Mouse (Mus musculus): ENCODE measurements around the gene Kcnk13. TPM values are rescaled to one million over a fixed set of nuclear protein-coding genes. Genes with fewer than 3 reads are reported as not detected.

The Kcnk13 gene
- polyA plus RNA-seq, 1 experiment from 2014 or later, result 0.94 TPM

DNA sequence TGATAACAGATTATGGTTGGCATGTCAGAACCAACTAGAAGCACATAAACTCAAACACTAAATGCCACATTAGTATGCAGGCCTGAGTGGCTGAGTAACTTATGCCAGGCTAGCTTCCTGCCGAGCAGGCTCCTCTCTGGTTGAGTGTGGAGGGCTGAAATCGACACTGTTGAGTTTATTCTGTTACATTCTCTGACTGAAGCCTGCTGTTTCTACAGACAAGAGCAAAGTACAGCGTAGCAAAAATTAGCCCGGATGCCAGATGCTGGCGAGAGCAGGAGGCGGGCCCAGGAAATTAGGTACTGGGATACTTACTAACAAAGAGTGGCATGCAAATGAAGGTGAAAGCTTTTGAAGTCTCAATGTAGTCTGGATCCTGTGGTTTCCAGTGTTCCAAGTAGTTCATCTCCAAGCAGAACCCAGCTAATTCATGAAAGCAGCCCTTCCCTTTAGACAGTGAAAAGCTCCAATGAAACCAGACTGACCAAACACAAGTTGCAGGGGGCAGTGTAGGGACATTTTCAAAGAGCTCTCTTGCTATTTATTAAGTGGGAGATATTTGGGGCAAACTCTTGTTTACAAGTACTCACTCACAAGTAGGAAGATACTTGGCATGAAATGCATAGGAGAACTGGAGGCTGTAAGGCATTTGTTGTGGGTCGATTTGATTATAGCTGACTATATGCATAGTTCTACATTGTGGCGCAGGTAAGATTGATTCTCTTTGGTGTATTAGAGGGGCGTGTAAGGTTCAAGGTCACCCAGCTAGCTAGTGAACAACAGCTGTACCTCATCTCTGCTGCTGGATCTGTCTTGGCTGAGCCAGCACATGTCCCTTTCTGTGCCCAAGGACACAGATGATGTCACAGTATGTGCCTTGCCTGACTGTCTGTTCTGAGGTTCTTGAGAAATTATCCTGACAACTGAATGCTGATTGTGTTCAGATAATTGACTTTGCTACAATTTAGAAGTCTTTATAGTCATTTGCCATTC, 5.9 kb upstream of the Kcnk13 start:
- whole genome bisulfite sequencing, result 37% methylated on average over 9 of the region's 9 CpGs
- Histone ChIP-seq H3K4me3 (ENCODE audit: low read depth, low read length) (no peak overlapping the region), H3K9ac (ENCODE audit: low read length) (no peak overlapping the region), H3K9me3 (replicated peaks; ENCODE audit: control insufficient read depth, low read length) (no peaks in the 10 kb centered on the region), H3K4me2 (ENCODE audit: low read length) (no peak overlapping the region), H3K4me1 (ENCODE audit: control insufficient read depth, insufficient read depth, low read length) (peaks cover 13% of the 10 kb centered on the region; the same call in 1 of the 2 replicates), H3K27ac (ENCODE audit: low read depth, low read length) (peak overlapping the region; percentile 36; the same call in 1 of the 2 replicates), H3K27me3 (replicated peaks; ENCODE audit: control insufficient read depth, insufficient read depth, low read length) (no peaks in the 10 kb centered on the region; the same call in 1 of the 2 replicates), H3K36me3 (ENCODE audit: control insufficient read depth, insufficient read depth, low read length) (peaks cover 7% of the 10 kb centered on the region; the same call in 1 of the 2 replicates)
- DNase-seq (ENCODE audit: low spot score), result peak; percentile 64
- ATAC-seq, result peak; percentile 61

DNA sequence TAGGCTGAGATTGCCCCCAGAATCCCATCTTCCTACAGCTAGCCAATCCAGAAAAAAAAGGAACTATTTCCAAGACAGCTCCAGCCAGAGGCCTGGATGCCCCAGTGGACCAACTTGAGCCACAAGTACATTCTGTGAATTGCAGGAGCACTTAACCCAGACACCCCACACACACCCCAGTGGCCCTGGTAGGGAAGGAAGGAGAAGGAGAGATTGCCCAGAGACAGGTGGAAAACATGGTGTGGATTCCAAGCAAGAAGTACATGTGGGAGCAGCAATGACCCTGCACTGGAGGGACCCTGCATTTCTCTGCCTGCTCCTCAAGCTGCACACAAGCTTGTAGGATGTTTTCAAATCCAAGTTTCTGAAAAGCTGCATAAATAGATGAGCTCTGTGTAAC, 5.0 kb upstream of the Kcnk13 start:
- H3K4me1 ChIP-seq (ENCODE audit: control insufficient read depth, insufficient read depth, low read length), result peaks cover 14% of the 10 kb centered on the region; the same call in 1 of the 2 replicates
- no peak for DNase-seq (ENCODE audit: low spot score)

DNA sequence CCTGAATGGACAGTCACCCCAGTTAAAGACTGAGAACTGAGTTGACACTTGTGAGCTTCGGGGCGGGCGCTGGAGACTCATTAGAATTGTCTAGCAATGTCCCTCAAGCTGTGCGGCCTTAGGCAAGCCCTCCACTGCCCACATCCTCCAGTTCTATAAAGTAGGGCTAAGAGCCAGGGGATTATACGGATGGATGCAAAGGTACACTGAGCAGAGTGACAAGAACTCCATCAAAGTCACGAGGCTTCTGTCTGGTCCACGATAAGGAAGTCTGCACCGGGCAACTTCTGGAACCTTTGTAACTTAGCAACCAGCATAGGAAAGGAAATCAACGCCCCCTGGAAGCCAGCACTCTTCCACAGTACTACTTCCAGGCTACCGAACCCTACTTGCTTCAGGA, 4.4 kb upstream of the Kcnk13 start:
- DNase-seq (ENCODE audit: low spot score) (peak; percentile 36), ATAC-seq (peak; percentile 32; the same call in 1 of the 2 replicates)
- 11% methylated on average over 10 of the region's 10 CpGs for WGBS

More for the DNA sequence above, 5.0 kb upstream of the Kcnk13 start:
- no peak for ATAC-seq
- Histone ChIP-seq H3K9me3 (replicated peaks; ENCODE audit: control insufficient read depth, low read length) (no peaks in the 10 kb centered on the region), H3K27ac (ENCODE audit: low read depth, low read length) (no peak overlapping the region), H3K9ac (ENCODE audit: low read length) (no peak overlapping the region), H3K36me3 (ENCODE audit: control insufficient read depth, insufficient read depth, low read length) (peaks cover 7% of the 10 kb centered on the region; the same call in 1 of the 2 replicates), H3K4me2 (ENCODE audit: low read length) (no peak overlapping the region), H3K4me3 (ENCODE audit: low read depth, low read length) (no peak overlapping the region), H3K27me3 (replicated peaks; ENCODE audit: control insufficient read depth, insufficient read depth, low read length) (peaks cover under 1% of the 10 kb centered on the region)

DNA sequence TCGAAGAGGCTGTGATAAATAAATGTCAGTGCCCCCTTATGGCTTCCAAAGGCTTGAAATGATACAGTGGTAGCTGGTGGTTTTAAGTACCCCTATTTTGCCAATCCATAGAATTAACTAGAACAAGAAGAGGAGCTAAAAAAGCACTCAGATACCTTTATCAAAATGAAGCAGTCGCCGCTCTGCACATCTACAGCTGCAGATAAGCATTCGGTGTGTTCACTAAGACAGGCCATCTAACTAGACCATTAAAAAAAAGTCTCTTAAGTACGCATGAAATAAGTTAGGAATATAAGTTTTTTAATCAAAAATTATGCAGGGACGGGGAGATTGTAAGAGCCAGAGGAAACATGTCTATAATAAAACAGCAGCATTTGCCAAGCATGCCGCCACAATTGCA, 3.6 kb upstream of the Kcnk13 start:
- Histone ChIP-seq H3K4me2 (ENCODE audit: low read length) (no peak overlapping the region), H3K9ac (ENCODE audit: low read length) (no peak overlapping the region), H3K4me1 (ENCODE audit: control insufficient read depth, insufficient read depth, low read length) (peaks cover 20% of the 10 kb centered on the region; the same call in 1 of the 2 replicates), H3K36me3 (ENCODE audit: control insufficient read depth, insufficient read depth, low read length) (peaks cover 3% of the 10 kb centered on the region; the same call in 1 of the 2 replicates), H3K9me3 (replicated peaks; ENCODE audit: control insufficient read depth, low read length) (no peaks in the 10 kb centered on the region), H3K4me3 (ENCODE audit: low read depth, low read length) (no peak overlapping the region), H3K27me3 (replicated peaks; ENCODE audit: control insufficient read depth, insufficient read depth, low read length) (peaks cover 8% of the 10 kb centered on the region), H3K27ac (ENCODE audit: low read depth, low read length) (no peak overlapping the region)
- WGBS, result 91% methylated on average over 7 of the region's 7 CpGs
- DNase-seq (ENCODE audit: low spot score) (no peak), ATAC-seq (no peak)

More for the DNA sequence above, 4.4 kb upstream of the Kcnk13 start:
- H3K36me3 ChIP-seq (ENCODE audit: control insufficient read depth, insufficient read depth, low read length), result peaks cover 7% of the 10 kb centered on the region; the same call in 1 of the 2 replicates
- H3K9ac ChIP-seq (ENCODE audit: low read length), result no peak overlapping the region
- peaks cover 20% of the 10 kb centered on the region; the same call in 1 of the 2 replicates for H3K4me1 ChIP-seq (ENCODE audit: control insufficient read depth, insufficient read depth, low read length)
- H3K4me2 ChIP-seq (ENCODE audit: low read length), result no peak overlapping the region
- no peak overlapping the region for H3K27ac ChIP-seq (ENCODE audit: low read depth, low read length)
- H3K9me3 ChIP-seq (replicated peaks; ENCODE audit: control insufficient read depth, low read length), result no peaks in the 10 kb centered on the region
- peaks cover 7% of the 10 kb centered on the region for H3K27me3 ChIP-seq (replicated peaks; ENCODE audit: control insufficient read depth, insufficient read depth, low read length)
- no peak overlapping the region for H3K4me3 ChIP-seq (ENCODE audit: low read depth, low read length)

DNA sequence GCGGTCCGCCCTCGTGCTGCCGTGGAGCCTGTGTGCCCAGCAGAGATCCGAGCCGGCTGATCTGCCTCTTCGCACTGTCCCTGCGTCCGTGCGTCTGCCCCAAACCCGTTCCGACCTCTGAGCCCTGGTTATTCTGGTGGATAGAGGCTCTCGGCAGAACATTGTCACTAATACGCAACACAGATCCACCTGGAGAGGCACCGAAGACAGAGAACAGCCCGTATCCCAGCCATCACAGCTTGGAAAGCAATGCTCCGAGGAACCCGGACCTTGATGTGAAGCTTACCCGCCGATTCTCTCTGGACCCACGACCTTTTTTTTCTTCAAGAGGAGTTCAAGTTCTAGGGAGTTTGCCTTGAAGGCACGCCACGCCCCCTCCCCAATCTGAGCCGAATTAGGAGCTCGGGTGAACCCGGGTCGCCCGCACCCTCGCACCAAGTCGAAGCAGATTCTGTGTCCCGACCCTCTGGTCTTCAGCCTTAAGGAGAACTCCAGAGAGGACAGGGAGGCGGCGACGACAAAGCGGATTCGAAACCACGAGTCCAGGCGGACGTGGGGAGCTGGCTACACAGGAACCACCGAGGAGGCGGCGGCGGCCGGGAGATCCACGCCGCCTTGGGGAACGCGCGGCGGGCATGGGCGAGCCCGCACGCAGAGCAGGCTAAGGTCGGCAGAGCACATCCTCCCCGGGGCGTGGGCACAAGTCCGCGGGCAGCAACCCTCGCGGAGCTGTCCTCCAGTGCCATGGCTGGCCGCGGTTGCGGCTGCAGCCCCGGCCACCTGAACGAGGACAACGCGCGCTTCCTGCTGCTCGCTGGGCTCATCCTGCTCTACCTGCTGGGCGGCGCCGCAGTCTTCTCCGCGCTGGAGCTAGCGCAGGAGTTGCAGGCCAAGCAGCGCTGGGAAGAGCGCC, 1.2 kb downstream of the Kcnk13 start:
- Histone ChIP-seq H3K36me3 (ENCODE audit: control insufficient read depth, insufficient read depth, low read length) (no peaks in the 10 kb centered on the region), H3K27me3 (replicated peaks; ENCODE audit: control insufficient read depth, insufficient read depth, low read length) (peaks cover 45% of the 10 kb centered on the region), H3K4me3 (ENCODE audit: low read depth, low read length) (peak overlapping the region; percentile 48), H3K9ac (ENCODE audit: low read length) (peak overlapping the region; percentile 64), H3K9me3 (replicated peaks; ENCODE audit: control insufficient read depth, low read length) (no peaks in the 10 kb centered on the region), H3K4me2 (ENCODE audit: low read length) (peak overlapping the region; percentile 98), H3K27ac (ENCODE audit: low read depth, low read length) (no peak overlapping the region), H3K4me1 (ENCODE audit: control insufficient read depth, insufficient read depth, low read length) (peaks cover 16% of the 10 kb centered on the region)
- WGBS, result under 1% methylated on average over 77 of the region's 77 CpGs
- ATAC-seq (peak; percentile 30; the same call in 1 of the 2 replicates), DNase-seq (ENCODE audit: low spot score) (peak; percentile 40)

DNA sequence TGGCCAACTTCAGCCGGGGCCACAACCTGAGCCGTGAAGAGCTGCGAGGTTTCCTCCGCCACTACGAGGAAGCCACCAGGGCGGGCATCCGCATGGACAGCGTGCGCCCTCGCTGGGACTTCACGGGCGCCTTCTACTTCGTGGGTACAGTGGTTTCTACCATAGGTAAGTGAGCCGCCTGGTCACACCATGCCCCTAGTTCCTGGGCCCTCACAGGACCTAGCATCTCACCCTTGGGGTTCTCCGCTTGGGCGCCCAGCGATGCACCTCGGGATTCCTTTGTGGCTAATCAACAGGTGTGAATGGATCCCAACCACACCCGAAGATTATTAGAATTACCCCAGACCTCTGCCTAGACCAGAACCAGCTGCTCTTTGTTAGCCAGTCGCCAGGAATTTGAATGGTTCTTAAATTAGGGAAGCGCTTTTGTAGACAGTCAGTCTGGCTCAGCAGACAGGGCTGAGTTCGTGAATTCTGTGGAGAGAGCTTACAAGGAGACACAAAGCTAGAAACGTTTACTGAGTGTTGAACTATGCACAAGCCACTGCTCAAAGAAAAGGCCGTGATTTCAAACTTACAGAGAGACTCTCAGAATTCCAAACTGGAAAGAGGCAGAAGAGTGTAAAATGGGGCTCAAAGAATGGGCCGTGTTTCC, 1.9 kb downstream of the Kcnk13 start:
- Histone ChIP-seq H3K36me3 (ENCODE audit: control insufficient read depth, insufficient read depth, low read length) (no peaks in the 10 kb centered on the region), H3K4me2 (ENCODE audit: low read length) (peak overlapping the region; percentile 98), H3K9me3 (replicated peaks; ENCODE audit: control insufficient read depth, low read length) (no peaks in the 10 kb centered on the region), H3K4me3 (ENCODE audit: low read depth, low read length) (peak overlapping the region; percentile 48), H3K9ac (ENCODE audit: low read length) (peak overlapping the region; percentile 64), H3K27ac (ENCODE audit: low read depth, low read length) (no peak overlapping the region), H3K4me1 (ENCODE audit: control insufficient read depth, insufficient read depth, low read length) (peaks cover 16% of the 10 kb centered on the region), H3K27me3 (replicated peaks; ENCODE audit: control insufficient read depth, insufficient read depth, low read length) (peaks cover 45% of the 10 kb centered on the region)
- 6% methylated on average over 25 of the region's 25 CpGs for WGBS
- ATAC-seq (0 out of 2 replicates have a peak, but pooled peaks have one; percentile 7), DNase-seq (ENCODE audit: low spot score) (peak; percentile 27)

DNA sequence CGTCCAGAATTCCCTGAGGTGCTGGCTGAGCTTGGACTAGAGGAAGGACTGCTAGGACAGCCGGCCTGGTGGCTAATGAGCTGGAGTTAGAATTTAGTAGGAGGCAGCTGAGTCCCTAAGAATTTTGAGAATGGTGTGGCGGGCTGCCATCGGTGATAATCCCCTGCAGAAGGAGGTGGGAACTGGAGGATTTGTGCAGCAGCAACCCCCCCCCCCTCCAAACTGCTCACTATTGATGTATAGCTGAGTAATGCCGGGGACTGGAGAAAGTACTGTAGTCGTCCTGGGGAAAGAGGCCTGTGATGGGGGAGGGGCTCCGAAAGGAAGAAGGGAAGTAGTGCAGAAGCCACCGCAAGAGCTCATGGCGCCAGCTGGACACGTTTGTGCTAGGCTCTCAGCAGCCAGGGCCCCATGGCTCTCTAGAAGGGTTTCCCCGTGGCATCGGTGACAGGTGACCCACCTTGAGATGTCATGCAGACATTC, 2.6 kb downstream of the Kcnk13 start:
- Histone ChIP-seq H3K9ac (ENCODE audit: low read length) (no peak overlapping the region), H3K4me2 (ENCODE audit: low read length) (no peak overlapping the region), H3K36me3 (ENCODE audit: control insufficient read depth, insufficient read depth, low read length) (no peaks in the 10 kb centered on the region), H3K4me3 (ENCODE audit: low read depth, low read length) (no peak overlapping the region), H3K4me1 (ENCODE audit: control insufficient read depth, insufficient read depth, low read length) (peaks cover 16% of the 10 kb centered on the region), H3K27ac (ENCODE audit: low read depth, low read length) (no peak overlapping the region), H3K9me3 (replicated peaks; ENCODE audit: control insufficient read depth, low read length) (no peaks in the 10 kb centered on the region), H3K27me3 (replicated peaks; ENCODE audit: control insufficient read depth, insufficient read depth, low read length) (peaks cover 45% of the 10 kb centered on the region)
- 9% methylated on average over 12 of the region's 12 CpGs for WGBS
- peak; percentile 35; the same call in 1 of the 2 replicates for ATAC-seq
- DNase-seq (ENCODE audit: low spot score), result peak; percentile 47

DNA sequence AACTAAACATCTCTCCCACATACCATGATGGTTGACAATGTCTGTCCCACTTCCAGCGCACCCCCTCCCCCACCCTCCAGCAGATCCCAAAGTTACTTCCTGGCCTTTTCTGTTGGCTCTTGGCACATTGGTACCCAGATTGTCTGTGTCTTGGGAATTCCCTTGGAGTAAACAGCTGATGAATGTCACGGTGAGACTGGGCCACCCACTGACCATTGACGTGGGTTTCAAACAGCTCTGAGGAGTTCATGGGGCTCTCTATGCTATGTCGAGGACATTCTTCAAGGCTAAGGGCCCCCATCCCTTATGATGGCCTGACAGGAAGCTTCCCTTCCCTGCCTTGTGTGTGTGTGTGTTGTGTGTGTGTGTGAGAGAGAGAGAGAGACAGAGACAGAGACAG, 5.6 kb downstream of the Kcnk13 start:
- DNase-seq (ENCODE audit: low spot score) (no peak), ATAC-seq (no peak)
- H3K9me3 ChIP-seq (replicated peaks; ENCODE audit: control insufficient read depth, low read length), result no peaks in the 10 kb centered on the region
- no peak overlapping the region for H3K9ac ChIP-seq (ENCODE audit: low read length)
- H3K4me3 ChIP-seq (ENCODE audit: low read depth, low read length), result no peak overlapping the region
- H3K4me1 ChIP-seq (ENCODE audit: control insufficient read depth, insufficient read depth, low read length), result peaks cover 10% of the 10 kb centered on the region
- WGBS, result 82% methylated on average over 4 of the region's 4 CpGs
- H3K4me2 ChIP-seq (ENCODE audit: low read length), result no peak overlapping the region
- no peak overlapping the region for H3K27ac ChIP-seq (ENCODE audit: low read depth, low read length)
- peaks cover 38% of the 10 kb centered on the region for H3K27me3 ChIP-seq (replicated peaks; ENCODE audit: control insufficient read depth, insufficient read depth, low read length)
- H3K36me3 ChIP-seq (ENCODE audit: control insufficient read depth, insufficient read depth, low read length), result no peaks in the 10 kb centered on the region
